In genomic region chr13:83865932-83866685, GRCm38 (mm10) we compare ENCODE assay signal across 12 mouse cellular contexts.
A peak's percentile ranks its signal among the peaks of the same experiment; 100 is the strongest.
DNase-seq lines count a peak whose midpoint lies in the region; ATAC-seq lines count a peak whose summit lies in the region.
"Had no signal": no experiment of that assay in that cellular context is flagged by ENCODE, and none has a peak within 500 bp of the region (broad histone marks: within the 10 kb centered on the region; RNA-seq: fewer than 3 reads in every experiment).

No protein-coding gene starts in this region.

- H3K4me1 ChIP-seq in forebrain, embryonic 12.5 days = peaks cover 14% of the 10 kb centered on the region
- H3K4me1 ChIP-seq in hindbrain, embryonic 15.5 days (replicated peaks) = peaks cover 16% of the 10 kb centered on the region
- peaks cover 4% of the 10 kb centered on the region; the same call in 1 of the 2 replicates for H3K4me1 ChIP-seq in neural tube, embryonic 14.5 days (ENCODE audit: control insufficient read depth, insufficient read depth, low read length)
- no peaks in the 10 kb centered on the region for H3K4me1 ChIP-seq in intestine, embryonic 16.5 days (ENCODE audit: control insufficient read depth, insufficient read depth, low read length)
- H3K4me1 ChIP-seq: liver, embryonic 15.5 days had no signal

- H3K27me3 ChIP-seq in forebrain, embryonic 12.5 days = no peaks in the 10 kb centered on the region
- no peaks in the 10 kb centered on the region for H3K27me3 ChIP-seq in hindbrain, embryonic 15.5 days
- no peaks in the 10 kb centered on the region for H3K27me3 ChIP-seq in neural tube, embryonic 14.5 days (ENCODE audit: control insufficient read depth, insufficient read depth, low read length)
- no peaks in the 10 kb centered on the region for H3K27me3 ChIP-seq in intestine, embryonic 16.5 days (replicated peaks; ENCODE audit: control insufficient read depth, insufficient read depth, low read length)
- H3K27me3 ChIP-seq: liver, embryonic 15.5 days had no signal

- H3K36me3 ChIP-seq in forebrain, embryonic 12.5 days (replicated peaks) = no peaks in the 10 kb centered on the region
- no peaks in the 10 kb centered on the region for H3K36me3 ChIP-seq in hindbrain, embryonic 15.5 days
- H3K36me3 ChIP-seq in neural tube, embryonic 14.5 days (ENCODE audit: control insufficient read depth, insufficient read depth, low read length) = no peaks in the 10 kb centered on the region
- H3K36me3 ChIP-seq in intestine, embryonic 16.5 days (ENCODE audit: control insufficient read depth, insufficient read depth, low read length) = no peaks in the 10 kb centered on the region
- H3K36me3 ChIP-seq: liver, embryonic 15.5 days had no signal

- H3K9me3 ChIP-seq in forebrain, embryonic 12.5 days = no peaks in the 10 kb centered on the region
- H3K9me3 ChIP-seq in hindbrain, embryonic 15.5 days = no peaks in the 10 kb centered on the region
- H3K9me3 ChIP-seq in neural tube, embryonic 14.5 days (ENCODE audit: control insufficient read depth, low read length) = no peaks in the 10 kb centered on the region
- H3K9me3 ChIP-seq in intestine, embryonic 16.5 days (ENCODE audit: control insufficient read depth, low read length) = no peaks in the 10 kb centered on the region
- H3K9me3 ChIP-seq: liver, embryonic 15.5 days had no signal

- WGBS in forebrain, embryonic 12.5 days = 49% methylated on average over 6 of the region's 6 CpGs
- WGBS in hindbrain, embryonic 15.5 days = 30% methylated on average over 6 of the region's 6 CpGs
- 34% methylated on average over 6 of the region's 6 CpGs for WGBS in neural tube, embryonic 14.5 days
- WGBS in intestine, embryonic 16.5 days = 78% methylated on average over 6 of the region's 6 CpGs

- DNase-seq in left cerebral cortex, postnatal 4 days = peak; percentile 17
- DNase-seq in left cerebral cortex, postnatal 14 days (ENCODE audit: low spot score in 2 of 2) = no peak
- no peak for DNase-seq in urinary bladder, adult 18-20 months (ENCODE audit: low spot score in 2 of 2)
- no peak for DNase-seq in thymus, adult 18-20 months
- DNase-seq: kidney, adult 8-10 months; lung, postnatal 36 days had no signal

- intact Hi-C loops in left cerebral cortex, postnatal 4 days (cut with DNase I) = loop anchor here (2.0 to 5.0 kb wide), 3 partner anchors 119 to 479 kb away; no protein-coding TSS in a partner anchor
- intact Hi-C loops in left cerebral cortex, postnatal 14 days (cut with DNase I) = loop anchor here (5.0 kb wide), 1 partner anchor 191 kb away; no protein-coding TSS in a partner anchor

- H3K4me3 ChIP-seq in forebrain, embryonic 12.5 days (replicated peaks) = no peak overlapping the region
- H3K4me3 ChIP-seq in hindbrain, embryonic 15.5 days = no peak overlapping the region
- no peak overlapping the region for H3K4me3 ChIP-seq in neural tube, embryonic 14.5 days (ENCODE audit: low read depth, low read length)
- no peak overlapping the region for H3K4me3 ChIP-seq in intestine, embryonic 16.5 days (ENCODE audit: low read length)
- H3K4me3 ChIP-seq: liver, embryonic 15.5 days had no signal

- H3K27ac ChIP-seq in forebrain, embryonic 12.5 days = peak overlapping the region; percentile 84
- H3K27ac ChIP-seq in hindbrain, embryonic 15.5 days (replicated peaks) = peak overlapping the region; percentile 91
- H3K27ac ChIP-seq in neural tube, embryonic 14.5 days (ENCODE audit: low read depth, low read length) = peak overlapping the region; percentile 92
- H3K27ac ChIP-seq in intestine, embryonic 16.5 days (ENCODE audit: low read length) = no peak overlapping the region
- H3K27ac ChIP-seq: liver, embryonic 15.5 days had no signal

- no peak overlapping the region for H3K4me2 ChIP-seq in forebrain, embryonic 12.5 days
- H3K4me2 ChIP-seq in hindbrain, embryonic 15.5 days = peak overlapping the region; percentile 35
- H3K4me2 ChIP-seq in neural tube, embryonic 14.5 days (ENCODE audit: low read depth, low read length) = peak overlapping the region; percentile 14; the same call in 1 of the 2 replicates
- no peak overlapping the region for H3K4me2 ChIP-seq in intestine, embryonic 16.5 days (ENCODE audit: low read depth, low read length)
- H3K4me2 ChIP-seq: liver, embryonic 15.5 days had no signal

- no peak overlapping the region for H3K9ac ChIP-seq in forebrain, embryonic 12.5 days
- H3K9ac ChIP-seq in hindbrain, embryonic 15.5 days = no peak overlapping the region; the same call in 1 of the 2 replicates
- H3K9ac ChIP-seq in neural tube, embryonic 14.5 days (replicated peaks; ENCODE audit: low read depth, low read length) = no peak overlapping the region; the same call in 1 of the 2 replicates
- no peak overlapping the region for H3K9ac ChIP-seq in intestine, embryonic 16.5 days (ENCODE audit: low read depth, low read length)
- H3K9ac ChIP-seq: liver, embryonic 15.5 days had no signal

- ATAC-seq in forebrain, embryonic 12.5 days (ENCODE audit: low FRiP score) = peak; percentile 37; the same call in 1 of the 2 replicates
- ATAC-seq in hindbrain, embryonic 15.5 days (ENCODE audit: low FRiP score, low read depth) = peak; percentile 55; the same call in 1 of the 2 replicates
- ATAC-seq in neural tube, embryonic 14.5 days (ENCODE audit: low read depth) = peak; percentile 26; the same call in 1 of the 2 replicates
- ATAC-seq in intestine, embryonic 16.5 days = no peak
- ATAC-seq: activated CD4-positive, CD25-positive, alpha-beta regulatory T cell, adult 4 months had no signal

Comparison
In these comparisons a context has a peak if more than half of its experiments do, and no peak if none do; other contexts are left out.
1. H3K4me2 ChIP-seq: peak in hindbrain, embryonic 15.5 days (single experiment) and neural tube, embryonic 14.5 days (single experiment); none in forebrain, embryonic 12.5 days (single experiment) and intestine, embryonic 16.5 days (single experiment).